Mouse (Mus musculus) cerebellum, adult (tissue): ENCODE measurements around the gene Sema5a.

Experiments used
- ATAC-seq: cut with Nextera tagmentation; 2 replicates; pipeline ENCODE4 v1.9.2; 2017; ENCODE audit warnings: mild to moderate bottlenecking, moderate library complexity, mixed read lengths; ENCODE audit not compliant: insufficient number of reproducible peaks, low FRiP score, low TSS enrichment

The Sema5a gene

DNA sequence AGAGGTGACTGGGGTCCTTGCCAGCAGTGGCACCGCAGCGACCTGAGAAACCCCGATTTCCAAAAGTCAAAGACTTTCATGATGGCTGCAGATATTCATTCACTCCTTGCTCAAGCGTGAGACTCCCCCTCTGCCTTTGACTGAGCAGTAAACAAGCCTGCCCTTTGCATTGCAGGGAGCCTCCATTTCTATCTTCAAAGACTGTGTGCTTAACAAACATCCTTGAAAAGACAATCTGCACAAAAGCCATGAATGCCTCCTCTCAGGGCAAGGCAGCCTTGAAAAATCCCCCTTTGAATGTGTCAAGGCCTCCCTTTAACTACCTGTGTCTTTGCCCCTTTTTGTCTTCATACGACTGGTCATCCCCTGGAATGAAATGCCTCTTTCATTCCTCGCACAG is 51.9 kb downstream of the Sema5a start:
- ATAC-seq, result no peak

DNA sequence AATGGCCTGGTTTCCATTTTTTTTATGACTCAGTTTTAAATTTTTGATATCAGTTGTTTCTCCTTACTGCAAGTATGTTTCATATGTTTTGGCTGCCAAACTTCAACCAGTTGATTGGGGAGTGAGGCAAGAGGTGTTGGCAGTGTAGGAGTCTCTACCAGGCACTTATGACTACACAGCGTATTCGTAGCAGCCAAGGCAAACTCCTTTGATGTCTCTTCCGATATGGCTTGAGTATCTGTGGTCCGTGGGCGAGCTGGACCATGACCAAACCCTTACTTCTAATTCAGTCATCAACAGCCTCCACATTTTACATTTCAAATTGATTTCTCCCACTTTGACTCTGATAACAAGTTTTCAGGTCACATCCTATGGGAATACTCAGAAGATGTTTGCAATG is 52.7 kb downstream of the Sema5a start:
- ATAC-seq, result no peak

DNA sequence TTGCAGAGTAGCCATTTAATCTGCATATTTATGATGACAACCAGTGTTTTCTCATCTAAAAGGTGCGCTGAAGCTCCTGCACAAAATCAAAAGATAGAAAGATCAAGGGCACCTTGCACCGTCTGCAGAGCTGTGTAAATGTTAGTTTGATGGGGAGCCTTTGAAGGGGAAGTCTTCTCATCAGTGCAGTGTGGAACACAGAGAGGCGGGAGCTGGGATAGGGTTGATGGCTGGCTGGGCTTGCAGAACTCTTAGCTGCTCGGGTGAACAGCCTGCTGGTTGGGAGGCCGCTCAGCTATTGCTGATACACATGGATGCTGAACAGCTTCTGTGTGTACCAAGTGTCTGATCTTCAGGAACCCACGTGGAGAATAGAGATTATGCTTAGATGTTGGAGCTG is 53.9 kb downstream of the Sema5a start:
- ATAC-seq, result no peak

DNA sequence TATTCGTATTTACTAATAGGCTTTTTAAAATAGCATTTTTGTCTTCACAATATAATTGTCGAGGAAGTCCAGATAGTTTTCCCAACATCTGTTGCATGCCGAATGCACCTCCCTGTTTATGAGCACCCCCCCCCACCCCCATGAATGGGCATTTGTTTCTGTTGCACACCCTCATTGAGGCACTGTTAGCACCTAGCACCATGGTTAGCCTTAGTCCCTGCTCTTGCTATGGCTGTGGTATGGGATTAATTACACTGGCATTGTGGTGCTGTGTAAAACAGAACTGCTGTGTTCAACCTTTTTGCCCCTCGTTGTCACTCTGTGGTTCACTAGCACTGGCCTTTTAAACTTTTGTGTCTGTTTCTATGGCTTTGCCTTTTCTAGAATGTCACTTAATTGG is 56.4 kb downstream of the Sema5a start:
- ATAC-seq, result no peak

DNA sequence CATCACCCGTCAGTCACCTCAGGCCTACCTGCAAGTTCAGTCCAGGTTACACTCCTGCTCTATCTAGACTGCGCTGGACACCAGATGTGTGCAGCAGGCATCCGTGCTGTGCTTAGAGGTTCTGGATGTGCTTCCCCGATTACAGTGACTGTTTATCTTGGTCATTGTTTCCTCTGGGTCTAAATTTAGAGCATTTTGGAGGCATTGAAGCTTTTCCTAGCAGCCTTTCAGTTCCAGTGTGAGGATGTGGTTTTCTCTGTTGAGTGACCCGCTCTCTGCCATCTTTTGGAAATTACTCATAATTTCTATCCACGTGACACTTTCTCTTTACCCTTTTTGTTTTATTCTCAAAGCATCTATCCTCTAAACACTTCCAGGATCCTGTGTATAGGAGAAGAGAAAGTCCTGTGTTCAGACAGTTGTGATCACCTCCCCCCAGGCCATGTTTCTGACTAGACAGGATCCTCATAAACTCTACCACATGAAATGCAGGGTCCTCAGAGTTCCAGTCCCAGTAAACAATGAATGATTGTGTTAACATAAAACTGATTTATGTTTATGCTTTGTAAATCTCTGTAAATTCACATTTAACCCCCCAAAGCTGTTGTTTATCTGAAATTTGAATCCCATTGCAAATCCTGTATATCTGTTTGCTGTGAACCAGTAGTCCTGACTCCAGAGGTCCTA is 62.1 kb downstream of the Sema5a start:
- ATAC-seq, result no peak

DNA sequence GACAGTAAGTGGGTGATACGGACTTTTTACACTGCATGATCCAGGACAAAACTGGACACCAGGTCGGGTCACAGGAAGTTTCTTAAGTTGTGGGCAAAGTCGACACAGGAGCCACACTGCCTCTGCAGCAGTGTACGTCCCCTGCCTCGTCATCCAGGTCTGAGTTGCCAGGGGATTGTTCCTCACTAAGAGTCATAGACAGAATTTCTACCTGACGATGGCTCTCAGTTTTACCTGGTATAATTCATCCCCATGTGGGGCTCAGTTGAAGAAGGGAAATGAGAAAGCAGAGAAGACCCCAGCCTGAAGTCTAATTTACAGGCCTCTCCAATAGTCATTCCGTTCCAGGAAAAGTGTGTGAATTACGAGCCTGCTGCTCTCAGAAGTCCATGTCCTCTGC is 66.2 kb downstream of the Sema5a start:
- no peak for ATAC-seq

DNA sequence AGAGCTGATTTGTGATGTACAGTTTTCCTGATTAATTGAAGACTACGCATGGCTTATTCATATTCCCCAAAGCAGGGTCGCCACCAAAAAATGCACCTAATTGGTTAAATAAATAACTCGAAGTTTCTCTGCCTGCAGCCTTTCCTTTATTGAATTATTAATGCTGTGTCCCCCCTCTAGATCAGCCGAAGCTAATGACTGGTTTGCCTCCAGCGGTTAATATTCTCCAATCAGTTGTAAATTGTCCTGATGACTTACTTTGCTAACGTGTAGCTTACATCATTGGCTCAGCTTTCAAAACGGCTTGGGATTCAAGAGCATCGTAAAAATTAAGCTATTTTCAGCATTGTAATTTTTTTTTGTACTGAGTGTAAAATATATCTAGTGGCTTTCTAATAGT is 66.7 kb downstream of the Sema5a start:
- no peak for ATAC-seq

DNA sequence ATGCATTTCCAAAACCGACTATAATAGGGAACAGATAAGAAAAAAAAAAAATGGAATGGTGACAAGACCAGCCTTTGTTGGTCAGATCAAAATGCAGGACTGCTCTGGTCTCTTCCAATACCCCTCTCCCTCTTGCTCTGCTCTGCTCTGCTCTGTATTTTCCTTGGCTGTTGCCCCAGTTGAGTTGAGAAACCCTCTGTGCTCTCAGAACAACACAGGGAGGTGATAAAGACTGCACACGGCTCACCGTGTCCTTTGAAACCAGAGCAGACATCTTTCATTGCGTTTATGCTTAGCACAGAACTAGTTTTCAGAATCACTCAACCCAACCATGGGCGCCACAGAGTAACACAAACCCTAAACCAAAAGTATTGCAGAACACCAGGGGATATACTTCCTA is 72.5 kb downstream of the Sema5a start:
- ATAC-seq, result no peak

DNA sequence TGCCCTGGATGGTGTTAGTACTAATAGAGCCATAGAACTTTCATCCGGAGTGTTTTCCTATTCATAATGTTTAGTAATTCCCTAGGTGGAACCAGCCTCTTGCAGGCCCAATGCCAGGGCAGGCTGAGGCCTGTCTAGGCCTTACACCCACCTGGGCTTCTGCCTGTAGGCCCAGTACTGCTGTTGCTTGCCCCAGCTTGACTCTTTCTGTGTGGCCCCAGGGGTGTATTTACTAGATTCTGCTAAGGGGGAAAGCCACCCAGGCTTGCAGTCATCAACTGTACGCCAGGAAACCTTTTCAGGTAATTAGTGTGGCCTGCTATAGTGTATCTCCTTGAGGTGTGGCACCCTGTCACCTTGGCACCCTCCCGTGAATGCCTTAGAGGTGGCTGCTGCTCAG is 76.1 kb downstream of the Sema5a start:
- no peak for ATAC-seq

DNA sequence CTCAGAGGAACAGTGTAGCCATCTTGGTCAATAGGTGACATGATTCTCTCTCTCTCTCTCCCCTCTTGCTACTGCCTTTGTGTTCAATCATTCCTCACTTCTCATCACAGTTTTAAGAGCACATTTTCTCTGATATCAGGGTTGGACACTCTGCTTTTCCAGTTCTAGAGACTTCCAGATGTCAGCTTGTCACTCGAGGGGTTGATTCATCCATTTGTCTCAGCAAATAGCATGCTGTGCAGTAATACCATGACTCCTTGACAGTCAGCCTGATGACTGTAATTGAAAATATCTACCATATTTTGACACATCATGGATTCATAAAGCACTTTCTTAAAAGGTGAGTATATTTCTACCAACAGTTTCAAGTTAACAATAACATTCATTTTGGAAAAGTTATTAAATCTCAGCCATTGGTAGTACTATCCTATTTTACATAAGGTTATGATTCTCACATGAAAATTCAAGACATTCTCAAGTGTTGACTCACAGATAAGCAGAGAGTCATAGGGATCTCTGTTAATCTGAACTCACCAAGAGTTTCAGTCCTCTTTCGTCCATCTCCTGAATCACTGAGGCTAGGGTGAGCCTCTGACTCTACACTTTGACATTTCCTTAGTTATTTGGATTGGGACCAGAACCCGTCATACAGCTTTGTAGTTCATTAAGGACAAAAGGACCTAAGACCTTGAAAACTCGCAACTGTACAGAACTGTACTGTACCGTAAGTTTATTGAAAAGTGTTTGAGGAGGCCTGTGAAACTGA is 78.0 kb downstream of the Sema5a start:
- ATAC-seq, result no peak

DNA sequence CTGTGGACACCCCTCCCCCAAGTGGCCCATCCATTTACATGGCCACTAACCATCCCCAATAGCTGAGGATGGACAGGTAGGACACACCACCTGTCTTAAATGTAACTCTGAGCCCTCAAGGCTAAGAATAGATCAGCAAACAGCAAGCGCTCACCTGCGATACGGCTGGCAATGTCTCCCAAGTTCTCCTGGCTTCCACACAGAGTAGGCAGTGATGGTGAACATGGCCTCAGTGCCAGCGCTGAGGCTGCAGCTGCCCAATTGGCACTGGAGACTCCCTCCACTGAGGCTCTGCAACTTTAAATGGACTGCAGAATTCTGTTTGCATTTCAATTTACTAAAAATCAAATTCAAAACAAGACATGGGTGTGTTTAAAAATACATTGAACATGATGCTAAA is 78.6 kb downstream of the Sema5a start:
- peak; percentile 94 for ATAC-seq

DNA sequence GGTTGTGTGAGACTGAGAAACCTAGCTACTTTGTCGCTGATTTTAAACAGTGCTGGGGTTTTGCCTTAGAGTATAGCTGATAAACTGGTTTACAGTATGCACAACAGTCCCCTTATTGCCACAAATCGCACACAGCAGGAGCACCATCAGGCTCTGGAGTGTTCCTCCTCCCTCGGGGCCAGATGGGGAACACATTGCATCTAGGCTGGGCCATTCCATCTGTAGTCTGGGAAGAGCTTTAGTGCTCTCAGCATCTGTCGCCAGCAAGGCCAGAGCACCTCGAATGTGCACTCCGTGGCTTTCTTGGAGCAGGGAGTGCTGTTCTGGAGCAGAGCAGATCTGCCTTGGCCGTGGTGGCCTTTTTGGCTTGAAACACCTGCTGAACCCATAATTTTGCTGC is 79.5 kb downstream of the Sema5a start:
- ATAC-seq, result no peak; the same call in 1 of the 2 replicates

DNA sequence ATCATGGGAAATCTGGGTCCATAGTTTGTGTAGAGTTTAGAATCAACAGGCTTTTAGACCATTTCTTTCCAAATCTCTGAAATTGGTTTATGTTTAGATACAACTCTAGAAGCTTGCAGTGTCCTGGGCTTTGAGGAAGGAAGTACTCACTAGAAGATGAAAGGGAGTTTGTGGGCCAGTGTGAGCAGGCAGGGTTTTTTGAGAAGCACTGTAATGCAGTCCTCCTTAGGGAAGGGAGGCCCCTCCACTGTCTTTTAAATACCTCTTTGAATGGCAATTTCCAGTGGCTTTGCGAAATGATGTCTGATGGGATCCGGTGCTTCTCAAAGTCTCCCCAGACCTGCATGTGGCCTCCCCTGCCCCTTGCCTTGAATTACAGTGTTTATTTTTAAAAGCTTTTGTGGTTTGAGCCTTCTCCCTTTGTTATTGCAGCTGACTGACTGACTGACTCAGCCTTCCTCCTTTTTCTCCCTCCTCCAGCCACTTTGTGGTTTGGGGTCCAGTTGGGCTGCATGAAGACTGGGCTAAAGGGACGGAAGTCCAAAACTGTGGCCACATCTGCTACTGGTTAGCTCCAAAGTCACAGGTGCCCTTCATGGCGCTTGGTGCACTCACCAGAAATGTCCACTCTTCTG is 83.9 kb downstream of the Sema5a start:
- ATAC-seq, result no peak

DNA sequence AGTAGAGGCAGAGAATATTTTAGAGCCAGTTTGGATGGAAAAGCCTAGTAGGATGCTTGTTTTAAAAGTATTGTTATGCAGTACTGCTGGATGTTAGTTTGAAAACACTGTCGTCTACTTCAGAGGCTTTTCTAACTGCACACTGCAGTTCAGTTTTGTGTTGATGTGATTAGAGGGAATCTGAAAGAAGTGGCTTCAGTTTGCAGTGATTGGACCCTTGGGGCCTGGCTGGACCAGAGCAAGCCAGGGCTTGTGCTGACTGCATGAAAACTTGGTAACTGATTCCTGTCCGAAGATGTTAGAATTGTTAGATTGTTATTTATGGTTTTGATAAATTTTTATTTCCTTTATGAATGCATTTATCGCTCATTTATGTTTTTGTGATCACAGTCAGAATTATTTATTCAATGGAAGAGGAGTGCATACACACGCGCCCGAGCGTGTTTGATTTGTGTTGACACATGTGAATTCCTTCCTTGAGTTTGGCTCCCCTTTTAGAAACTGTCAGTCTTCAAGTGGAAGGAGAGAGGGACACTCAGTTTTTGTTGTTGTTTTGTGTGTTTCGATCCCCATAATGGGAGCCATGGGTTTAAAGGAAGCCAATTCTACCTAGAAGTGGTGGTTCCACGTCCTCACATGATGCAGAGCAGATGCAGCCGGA is 85.2 kb downstream of the Sema5a start:
- ATAC-seq, result no peak

DNA sequence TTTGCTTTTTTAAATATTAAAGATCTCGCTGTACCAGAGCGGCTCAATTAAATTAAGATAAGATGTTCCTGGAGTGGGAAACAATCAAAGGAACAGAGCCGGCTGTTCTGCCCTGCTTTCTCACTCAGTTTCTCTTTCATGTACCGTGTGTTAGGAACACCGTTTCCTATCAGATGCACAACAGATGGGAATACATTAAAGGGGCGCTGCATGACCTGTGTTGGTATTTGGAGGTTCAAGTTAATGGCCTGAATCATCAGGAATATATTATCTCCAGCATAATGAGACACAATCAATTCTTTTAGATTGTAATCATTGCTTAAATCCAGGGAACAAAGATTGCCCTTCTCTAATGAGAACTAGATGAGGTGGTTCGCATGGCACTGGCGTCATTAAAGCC is 85.8 kb downstream of the Sema5a start:
- ATAC-seq, result no peak

DNA sequence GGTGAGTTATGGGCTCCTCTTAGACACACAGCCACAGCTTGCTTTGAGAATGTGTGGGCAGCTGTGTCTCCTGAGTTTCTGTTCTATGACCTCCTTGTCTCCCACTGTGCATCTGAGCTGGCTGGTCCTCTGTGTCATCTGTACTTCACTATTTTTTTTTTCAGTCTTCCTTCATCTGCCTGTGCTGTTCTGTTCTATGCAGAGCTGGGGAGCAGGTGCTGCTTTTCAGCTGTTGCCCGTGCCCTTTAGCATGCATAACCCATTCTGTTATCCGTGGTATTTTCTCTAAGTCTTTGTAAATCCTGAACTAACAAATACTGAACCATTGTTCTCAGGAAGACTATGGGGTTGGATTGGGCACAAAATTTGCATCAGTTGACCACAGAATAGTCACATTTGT is 86.4 kb downstream of the Sema5a start:
- ATAC-seq, result no peak

DNA sequence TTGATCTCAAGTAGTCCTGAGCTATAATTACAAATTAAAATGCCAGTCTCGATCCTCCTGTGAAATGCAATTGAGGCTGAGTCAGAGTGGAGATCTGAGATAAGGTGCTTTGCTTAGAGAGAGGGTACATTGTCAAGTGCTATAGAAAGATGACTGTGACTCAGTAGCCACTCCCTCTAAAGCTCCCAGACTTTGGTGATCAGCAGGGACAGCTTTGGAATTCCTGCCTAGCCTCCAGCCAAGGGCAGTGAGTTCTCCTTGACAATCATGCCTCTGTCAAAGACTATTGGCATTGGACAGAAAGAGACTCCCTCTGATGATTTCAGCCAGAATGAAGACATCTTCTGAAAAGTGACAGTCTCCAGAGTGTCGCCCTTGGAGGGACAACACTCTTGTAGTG is 88.8 kb downstream of the Sema5a start:
- no peak for ATAC-seq

DNA sequence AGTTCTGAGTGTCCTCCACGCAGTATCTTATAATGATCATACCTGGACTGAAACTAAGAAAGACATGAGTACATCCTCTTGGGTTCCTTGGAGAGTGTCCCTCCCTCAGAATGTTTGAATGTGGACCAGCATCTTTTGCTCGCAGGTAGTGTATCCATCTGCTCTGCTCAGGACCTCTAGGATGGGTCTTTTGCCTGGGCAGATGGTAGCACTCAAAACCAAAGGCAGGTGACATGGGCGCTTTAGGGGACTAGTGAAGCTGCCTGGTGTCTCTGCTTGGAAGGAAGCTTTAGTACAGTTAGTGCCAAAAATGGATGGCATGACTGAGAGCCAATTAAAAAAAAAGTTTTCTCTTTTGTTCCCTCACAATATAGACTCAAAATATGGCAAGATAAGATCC is 93.2 kb downstream of the Sema5a start:
- peak; percentile 71 for ATAC-seq

DNA sequence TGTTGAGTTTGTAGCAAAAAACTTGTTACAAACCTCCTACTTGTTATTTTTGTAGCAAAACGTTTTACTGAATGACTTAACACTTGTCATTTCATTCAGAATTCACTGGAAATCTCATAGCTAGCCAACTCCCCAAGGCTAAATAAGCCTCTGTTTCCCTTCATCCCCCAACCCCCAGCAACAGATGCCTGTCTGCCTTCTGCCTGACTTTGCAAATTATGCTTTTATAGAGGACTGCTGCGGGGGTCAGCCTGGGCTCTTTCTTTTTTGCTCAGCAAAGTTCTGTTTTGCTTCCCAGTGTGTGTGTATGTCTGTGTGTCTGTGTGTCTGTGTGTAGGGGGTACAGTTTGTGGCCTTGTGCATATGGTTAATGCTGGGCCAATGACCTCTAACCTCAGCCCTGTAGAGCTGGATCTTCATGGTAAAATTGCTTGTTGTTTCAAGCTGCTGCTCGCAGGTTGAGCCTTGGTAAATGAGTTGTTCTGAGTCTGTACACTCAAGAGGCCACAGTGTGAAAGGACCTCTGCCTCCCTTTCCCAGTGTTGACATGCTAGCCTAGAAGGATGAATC is 94.2 kb downstream of the Sema5a start:
- no peak for ATAC-seq

DNA sequence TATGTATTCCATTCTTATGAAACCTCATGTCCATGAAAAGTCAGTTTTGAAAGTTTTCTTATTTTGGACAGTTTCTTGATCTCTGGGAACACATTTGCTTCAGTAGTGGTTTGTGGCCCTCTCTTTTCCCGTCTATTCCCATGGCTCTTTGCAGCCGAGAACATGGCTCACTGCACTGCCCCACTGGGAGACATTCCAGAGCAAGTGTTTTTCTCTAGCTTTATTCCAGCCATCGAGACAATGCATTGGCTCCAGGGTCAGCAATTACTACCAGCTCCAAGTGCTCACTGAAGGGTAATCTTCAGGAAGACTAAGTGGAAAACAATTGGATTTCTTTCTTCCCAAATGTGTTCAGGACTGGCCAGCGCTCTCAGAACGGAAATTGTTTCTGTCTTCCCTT is 94.8 kb downstream of the Sema5a start:
- ATAC-seq, result no peak

DNA sequence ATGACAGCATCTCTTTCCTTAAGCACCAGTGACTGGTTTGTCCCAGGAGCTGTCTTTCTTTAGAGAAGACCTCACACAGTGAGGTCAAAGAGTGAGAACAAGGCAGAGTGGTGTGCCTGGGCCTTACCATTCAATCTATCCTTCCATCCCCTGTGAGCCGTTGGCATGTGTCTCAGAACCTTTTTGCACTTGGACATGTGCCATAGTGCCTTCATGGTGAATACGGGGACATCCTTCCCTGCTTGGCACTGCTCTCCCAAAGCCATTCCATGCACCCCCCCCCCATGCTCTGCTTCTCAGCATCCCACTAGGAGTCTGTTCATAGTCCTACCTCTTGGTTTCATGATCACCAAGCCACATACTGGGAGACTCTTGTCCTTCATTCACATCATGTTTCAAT is 96.8 kb downstream of the Sema5a start:
- peak; percentile 36 for ATAC-seq
